Mouse (Mus musculus): ENCODE measurements around the gene Copz1.
"Not testable (repeated sequence)": the region's sequence is repeated elsewhere in the genome, so short reads cannot be mapped to it uniquely, and the experiment has no call there.

Gene Copz1

DNA sequence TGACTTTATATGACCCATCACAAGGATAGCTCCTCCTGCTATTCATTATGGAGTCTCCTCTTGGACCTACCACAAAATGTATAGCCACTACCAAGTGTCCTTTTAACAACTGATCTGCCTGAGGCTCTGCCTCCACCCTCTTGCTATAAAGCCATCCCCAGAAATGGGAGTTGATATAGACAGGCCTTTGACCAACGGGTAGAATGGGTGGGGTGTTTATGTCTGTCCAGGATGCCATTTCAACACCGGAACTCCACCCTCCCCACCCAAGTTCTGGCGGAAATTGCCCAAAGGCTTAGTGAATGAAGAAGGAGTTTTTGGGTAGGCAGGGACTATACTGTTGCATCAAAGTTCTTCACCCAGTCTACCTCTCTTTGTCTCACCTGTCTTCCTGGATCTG lies 19.9 kb upstream of the Copz1 start:
- no peak for DNase-seq

DNA sequence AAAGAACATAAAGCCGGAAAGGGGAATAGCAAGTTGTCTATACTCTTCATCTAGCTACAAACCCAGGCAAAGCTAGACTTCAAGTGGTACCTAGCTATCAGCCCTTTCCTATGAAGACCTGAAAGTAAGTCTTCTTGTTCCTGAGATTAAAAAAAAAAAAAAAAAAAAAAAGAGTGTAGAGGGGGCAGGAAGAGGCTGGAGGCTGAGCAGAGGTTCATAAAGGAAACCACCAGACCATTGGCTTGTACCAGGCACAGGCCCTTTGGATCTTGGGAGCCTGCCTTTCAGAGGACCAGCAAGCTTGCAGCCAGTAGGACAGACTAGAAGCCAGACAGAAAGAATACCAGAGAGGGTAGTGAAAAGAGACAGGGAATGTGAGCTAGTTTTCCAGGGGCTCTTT lies 19.2 kb upstream of the Copz1 start:
- no peak for DNase-seq

DNA sequence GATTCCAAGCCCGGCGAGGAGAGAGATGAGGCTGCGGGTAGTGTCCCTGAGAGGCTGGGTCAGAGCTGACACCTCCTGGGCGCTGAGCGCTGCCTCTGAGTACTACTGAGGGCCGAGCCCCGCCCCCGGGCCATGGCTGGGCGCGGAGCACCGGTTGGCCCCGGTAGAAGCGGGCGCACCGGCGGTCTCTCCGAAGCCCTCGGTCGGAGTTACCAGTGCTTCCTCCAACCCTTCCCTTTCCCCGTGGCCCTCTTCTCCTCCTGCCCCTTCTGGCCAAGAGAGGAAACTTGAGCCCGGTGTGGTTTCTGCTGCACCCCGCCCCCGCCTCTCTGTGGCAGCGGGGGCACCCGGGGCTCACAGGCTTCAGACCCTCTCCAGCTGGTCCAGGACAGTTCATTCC lies 17.3 kb upstream of the Copz1 start:
- peak; percentile 7 for DNase-seq

DNA sequence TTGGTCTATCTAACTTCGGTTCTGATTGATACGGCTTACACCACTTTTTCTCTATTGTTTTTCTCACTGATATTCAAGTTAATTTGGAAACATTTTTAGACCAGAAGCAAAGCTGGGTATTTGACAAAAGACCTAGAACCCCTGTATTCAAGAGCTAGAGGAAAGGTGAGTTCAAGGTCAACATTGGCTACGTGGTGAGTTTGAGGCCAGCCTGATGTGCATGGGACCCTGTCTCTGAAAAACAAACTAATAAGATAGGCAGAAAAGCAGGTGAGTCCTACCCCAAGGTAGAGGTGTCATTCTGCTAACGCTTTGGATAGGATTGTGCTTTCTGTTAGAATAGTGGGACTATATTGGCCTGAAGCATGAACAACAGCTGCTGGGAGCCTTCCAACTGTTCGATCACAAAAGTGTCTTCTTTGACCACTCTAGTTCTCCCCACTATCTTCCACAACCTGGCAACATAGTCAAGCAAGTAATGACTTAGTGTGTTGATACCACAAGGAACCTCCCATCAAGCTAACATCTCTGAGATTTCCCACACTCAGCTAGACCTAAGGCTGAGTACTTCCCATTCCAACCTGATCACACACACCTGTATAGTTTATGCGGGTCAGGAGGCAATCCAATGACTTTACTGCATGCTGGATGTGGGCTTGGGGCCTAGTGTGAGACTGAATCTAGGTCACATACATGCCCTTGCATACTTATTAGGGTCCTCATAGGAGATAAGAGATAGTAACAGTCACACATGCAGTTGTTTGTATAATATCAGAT lies 16.1 kb upstream of the Copz1 start:
- DNase-seq: no peak

DNA sequence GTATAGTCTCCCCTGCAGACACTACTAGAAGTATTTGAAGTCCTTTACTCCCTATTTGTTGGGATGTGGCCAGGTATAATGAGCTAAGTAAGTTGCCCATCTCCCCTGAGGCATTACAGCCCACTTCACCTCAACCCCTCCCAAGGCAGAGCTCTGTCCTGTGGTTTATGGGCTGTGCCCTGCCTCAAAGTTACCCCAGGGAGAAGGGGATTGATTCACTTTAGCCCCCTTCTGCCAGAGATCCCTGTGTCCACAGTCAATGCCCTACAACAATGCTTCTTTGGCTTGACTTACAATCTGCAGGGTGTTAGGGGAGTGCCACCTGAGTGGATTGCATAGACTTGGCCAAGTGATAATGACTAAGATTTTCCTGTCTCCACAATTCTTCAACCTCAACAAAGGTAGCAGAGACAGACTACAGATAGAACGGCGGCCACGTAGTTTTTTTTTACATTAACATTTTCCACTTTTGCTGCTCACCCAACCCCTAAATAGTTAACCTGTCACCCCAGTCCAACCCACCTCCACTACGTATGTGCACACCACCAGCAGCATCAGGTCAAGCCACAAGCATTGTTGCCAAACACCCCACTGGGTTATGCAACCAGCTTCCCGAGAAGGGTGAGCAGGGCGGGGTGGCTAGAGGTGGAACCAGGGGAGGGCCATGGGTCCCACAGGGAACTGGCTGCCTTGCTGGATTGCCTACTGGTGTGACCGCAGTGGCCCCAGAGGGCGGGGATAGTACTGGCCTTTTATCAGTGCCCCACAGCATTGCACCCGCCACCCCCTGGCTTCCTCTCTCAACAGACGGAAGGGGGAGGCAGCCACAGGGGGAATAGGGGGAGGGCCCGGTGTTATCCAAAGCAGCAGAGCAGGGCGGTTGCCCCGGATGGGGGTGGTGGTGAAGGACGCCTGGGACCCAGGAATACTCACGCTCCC lies 14.5 kb upstream of the Copz1 start, which contains the start of gene Nfe2:
Nfe2 (minus strand) TSS at position 614 of the 939 bp plus-strand sequence.
- no peak for DNase-seq

DNA sequence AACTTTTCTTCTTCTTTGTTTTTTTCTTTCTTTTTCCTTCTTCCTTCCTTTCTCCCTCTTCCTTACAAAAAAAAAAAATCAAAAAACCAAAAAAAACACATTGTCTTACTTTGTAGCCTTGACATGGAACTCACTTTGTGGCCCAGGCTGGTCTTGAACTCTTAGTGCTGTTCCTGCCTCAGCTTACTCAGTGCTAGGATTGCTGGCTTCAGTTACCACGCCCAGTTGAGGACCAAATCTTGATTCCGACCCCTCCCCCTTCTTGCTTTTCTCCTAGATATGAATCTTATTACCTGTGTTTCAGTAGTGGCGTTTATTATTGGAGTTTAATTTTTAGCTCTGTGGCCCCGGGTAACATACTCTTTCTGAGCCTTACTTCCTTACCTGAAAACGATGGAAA lies 13.4 kb upstream of the Copz1 start:
- no peak for DNase-seq

DNA sequence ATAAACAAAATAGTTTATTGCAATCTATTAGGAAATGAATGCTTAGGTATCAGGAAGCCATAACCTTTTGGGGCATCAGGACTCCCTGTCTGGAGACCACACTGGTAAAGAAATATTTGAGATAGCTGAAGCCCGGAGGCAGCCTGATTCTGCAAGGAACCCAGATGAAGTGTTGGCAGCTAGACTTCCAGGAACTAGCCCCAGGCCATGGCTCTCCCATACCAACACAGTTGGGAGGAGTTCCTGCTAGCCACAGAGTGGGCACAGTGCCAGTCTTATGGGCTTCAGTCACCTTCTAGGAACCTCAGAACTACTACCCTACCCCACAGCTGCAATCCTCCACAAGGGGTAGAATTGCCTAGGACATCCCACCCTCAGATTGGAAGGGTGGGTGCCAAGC lies 12.5 kb upstream of the Copz1 start:
- DNase-seq: no peak

DNA sequence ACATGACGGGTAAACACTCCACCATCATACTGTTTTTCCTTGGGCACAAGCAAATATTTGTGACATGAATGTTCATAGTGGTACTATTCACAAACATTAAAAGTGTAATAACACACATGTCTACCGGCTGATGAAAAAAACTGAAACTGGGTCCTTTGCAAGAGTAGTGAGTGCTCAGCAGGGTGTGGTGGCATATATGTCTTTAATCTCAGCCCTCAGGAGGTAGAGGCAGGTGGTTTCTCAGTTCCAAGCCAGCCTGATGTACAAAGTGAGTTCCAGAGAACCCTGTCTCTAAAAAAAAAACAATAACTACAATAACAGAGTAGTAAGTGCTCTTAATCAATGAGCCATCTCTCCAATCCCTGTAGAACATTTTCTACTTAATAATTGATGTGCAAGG lies 7.7 kb upstream of the Copz1 start:
- no peak for DNase-seq

DNA sequence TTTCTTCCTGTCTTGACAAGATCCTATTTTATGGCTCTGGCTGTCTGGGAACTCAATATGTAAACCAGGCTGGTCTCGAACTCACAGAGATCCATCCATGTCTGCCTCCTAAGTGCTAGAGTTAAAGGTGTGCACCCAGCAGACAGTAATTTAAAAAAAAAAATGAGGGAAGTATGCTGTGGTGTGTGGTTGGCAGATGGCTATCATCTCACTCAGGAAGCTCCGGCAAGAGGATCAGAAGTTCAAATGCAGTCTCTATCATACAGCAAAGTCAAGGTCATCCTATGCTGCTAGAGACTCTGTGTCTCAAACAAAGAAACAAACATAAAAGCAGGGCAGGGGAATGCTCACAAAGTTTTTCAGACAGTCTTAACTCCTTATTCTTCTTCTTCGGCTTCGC lies 3.6 kb upstream of the Copz1 start:
- no peak for DNase-seq

DNA sequence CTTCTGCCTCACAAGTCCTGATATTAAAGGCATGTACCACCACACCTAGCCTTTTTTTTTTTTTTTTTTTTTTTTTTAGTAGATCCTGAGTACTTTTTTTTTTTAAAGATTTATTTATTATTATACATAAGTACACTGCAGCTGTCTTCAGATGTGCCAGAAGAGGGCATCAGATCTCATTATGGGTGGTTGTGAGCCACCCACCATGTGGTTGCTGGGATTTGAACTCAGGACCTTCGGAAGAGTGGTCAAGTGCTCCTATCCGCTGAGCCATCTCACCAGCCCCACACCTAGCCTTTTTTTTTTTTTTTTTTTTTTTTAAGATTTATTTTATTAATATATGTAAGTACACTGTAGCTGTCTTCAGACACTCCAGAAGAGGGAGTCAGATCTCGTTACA lies 3.4 kb downstream of the Copz1 start:
- not testable (repeated sequence) for DNase-seq

DNA sequence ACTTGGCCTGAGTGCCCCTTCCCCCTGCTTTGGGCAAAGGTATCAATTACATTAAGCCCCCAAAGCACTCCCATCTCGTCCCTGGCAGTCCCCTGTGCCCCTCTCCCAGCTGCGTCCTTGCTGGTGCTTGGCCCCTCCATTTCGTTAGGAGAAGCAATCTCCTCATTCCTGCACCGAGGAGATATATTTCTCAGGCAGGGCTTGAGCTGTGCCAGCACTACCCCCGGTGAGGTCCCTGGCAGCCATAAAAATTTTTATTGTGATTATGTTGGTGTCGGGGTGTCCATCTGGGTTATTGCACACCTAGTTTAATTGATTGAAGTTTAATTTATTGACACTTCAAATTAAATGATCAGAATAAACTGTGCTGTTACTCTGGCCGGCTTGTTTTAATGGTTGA lies 5.4 kb downstream of the Copz1 start:
- no peak for DNase-seq

DNA sequence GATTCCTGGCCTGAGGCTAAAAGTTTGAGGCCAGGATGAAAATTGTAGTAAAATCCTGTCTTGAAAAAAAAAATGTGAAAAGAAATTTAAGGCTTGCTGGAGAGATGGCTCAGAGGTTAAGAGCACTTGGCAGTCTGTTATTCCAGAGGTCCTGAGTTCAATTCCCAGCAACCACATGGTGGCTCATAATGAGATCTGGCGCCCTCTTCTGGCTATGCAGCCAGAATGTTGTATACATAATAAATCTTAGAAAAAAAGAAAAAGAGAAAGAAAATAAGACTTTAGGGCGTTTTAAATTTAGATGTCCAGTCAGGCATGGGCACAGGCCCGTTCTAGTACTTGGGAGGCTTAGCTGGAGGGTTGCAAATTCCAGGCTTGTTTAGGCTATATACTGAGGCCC lies 7.2 kb downstream of the Copz1 start:
- no peak for DNase-seq

DNA sequence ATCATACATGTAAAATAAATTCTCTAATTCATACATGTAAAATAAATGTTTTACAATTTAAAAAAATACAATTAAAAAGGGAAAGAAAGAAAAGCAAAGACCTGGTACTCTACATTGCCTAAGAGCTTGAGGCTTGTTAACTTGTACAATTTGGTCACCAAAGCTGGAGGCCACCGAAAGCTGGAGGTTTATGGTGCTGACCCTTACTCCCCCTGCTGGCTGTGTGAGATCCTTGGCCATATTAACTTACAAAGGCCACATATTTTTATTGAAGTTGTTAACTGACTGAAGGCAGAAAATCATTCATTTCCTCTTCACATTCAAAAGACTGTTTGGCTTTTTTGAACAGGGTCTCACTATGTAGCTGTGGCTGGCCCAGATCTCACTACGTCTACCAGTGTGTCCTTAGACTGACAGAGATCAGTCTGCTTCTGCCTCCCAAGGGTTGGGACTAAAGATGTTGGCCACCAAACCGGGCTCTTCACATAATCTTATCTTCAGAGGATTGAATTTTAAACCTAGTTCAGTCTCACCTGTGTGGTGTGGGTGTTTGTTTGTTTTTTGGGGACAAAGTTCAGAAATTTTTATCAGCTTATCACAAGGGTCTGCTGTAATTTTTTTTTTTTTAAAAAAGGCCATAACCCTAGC lies 8.4 kb downstream of the Copz1 start:
- DNase-seq: no peak

DNA sequence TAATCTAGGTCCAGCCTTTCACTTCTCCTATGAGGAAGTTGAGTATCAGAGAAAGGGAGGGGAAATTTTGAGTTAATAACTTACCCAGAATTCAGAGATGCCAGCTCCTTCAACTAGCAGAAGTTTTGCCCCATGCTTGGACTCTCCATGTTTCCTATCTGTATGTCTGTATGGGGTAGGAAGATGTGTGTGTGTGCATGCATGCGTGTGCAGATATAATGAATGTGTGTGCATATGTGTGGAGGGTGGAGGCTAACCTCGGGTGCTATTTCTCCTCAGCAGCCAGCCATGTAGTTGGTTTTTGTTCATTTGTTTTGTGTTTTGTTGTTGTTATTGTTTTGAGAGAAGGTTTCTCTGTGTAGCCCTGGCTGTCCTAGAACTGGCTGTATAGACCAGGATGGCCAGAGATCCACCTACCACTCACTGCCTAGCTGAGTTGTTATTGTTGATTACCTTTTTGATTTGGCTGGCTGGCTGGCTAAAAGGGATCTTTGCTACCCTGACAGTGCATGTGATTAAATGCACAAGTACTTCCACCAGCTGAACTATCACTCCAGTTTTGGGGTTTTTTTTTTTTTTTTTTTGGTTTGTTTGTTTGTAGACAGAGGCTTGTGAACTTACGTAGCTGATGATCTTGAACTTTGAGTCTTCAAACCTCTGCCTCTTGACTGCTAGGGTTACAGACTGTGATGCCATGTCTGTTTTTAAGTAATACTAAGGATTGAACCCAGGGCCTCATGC lies 9.1 kb downstream of the Copz1 start:
- no peak for DNase-seq

DNA sequence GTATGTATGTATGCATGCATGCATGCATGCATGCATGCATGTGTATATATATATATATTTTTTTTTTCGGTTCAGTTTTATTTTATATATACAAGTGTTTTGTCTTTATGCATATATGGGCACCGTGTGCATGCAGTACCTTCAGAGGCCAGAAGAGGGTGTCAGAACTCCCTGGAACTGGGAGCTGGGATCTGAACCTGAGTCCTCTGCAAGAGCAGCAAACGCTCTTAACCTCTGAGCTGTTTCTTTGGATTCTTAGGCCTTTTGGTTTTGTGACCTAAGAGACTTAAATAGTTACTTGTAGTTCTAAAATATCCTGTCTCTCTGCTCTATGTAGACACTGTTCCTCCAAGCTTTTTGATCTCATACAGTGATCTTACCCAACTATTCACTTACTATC lies 11.6 kb downstream of the Copz1 start:
- no peak for DNase-seq

DNA sequence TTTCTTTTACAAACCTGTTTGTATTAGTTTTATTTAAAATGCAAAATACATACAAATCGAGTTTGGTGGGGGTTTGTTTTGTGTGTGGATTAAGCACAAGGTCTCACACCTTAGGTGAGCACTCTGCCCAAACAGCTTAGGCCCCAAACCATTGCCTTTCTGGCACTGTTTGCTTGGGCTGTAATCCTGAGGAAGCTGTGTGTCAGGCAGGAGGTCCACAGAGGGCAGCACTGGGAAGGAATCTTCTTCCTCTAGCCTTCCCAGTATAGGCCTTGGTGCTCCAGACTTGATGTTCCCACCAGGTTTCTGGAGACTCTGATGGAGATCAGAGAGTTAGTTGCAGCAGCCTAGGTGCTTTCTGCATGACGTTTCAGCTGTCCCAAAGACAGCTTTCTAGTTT lies 12.1 kb downstream of the Copz1 start:
- no peak for DNase-seq

DNA sequence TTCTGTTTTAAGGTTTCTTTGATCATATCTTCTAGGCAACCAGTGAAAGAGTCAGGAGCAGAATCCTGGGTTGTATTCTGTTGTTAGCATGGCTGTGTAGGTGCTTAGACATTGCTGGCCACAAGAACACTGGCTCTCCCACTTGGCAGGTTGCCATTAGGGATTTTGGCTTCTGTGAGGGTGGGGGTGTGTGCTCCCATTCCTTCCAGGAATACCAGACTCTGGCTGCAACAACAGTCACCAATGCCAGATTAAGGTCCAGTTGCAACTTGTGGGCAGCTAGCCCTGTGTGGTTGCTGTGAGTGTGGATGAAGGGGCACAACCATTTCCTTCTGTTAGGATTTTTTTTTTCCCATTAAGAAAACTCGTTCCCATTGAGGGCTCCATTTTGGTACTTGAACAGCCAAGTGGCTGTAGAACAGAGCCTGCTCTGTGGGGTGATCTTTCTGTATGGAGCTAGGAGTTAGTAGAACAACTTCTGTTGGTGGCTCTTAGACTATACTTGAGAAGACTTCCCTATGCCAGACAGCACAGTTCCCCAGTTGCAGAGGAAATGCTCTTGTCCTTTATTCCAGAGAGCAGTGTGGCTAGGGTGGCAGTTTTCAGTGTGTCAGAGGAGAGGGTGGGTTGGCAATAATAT lies 13.4 kb downstream of the Copz1 start:
- no peak for DNase-seq

DNA sequence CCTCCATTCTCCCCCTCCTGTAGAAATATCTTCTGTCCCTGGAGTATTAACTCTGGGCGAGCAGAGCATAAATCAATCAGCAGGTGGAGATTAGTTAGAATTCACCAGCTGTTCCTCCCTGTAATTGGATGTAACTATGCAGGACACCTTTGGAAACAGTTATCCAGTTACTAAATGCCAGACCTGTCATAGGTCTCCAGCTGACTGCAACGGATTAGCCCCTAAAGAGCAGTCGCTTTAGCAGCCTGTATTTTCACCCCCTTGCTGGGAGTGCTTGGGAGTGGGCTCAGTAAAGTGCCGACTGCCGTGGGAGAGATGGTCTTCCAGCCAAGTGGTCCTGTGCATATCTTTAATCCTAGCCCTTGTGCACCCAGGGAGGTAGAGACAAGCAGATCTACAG lies 17.1 kb downstream of the Copz1 start:
- DNase-seq: no peak

DNA sequence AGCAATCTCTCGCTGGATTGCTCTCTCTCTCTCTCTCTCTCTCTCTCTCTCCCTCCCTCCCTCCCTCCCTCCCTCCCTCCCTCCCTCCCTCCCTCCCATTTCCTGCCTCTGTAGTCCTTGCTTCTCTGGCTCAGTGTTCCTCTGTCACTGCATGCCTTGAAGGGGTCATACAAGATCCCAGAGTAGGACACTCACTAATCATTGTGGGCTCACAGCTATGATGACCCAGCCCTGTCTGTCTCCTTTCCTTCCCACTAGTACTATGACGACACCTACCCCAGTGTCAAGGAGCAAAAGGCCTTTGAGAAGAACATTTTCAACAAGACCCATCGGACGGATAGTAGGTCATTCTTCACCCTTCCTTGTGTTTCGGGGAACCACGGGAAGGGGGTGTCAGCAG lies 17.9 kb downstream of the Copz1 start:
- no peak for DNase-seq

DNA sequence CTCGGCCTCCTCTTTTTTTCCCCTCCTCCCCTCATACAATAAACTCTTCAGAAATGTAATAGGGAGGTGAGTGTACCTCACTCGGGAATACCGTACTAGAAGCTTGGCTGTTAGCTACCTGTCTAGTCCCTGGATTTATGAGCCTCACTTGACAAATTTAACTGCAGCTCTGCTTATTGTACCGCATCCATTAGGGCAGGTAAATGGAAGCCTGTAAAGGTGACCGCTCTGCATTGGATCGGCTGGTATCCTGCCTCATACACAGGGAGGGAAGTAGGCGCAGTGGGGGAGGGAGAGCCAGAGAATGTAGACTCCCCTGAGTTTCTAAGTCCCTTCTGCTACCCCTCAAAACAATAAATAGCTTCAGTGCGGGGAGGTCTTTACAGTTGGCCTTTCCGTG lies 18.3 kb downstream of the Copz1 start:
- no peak for DNase-seq

DNA sequence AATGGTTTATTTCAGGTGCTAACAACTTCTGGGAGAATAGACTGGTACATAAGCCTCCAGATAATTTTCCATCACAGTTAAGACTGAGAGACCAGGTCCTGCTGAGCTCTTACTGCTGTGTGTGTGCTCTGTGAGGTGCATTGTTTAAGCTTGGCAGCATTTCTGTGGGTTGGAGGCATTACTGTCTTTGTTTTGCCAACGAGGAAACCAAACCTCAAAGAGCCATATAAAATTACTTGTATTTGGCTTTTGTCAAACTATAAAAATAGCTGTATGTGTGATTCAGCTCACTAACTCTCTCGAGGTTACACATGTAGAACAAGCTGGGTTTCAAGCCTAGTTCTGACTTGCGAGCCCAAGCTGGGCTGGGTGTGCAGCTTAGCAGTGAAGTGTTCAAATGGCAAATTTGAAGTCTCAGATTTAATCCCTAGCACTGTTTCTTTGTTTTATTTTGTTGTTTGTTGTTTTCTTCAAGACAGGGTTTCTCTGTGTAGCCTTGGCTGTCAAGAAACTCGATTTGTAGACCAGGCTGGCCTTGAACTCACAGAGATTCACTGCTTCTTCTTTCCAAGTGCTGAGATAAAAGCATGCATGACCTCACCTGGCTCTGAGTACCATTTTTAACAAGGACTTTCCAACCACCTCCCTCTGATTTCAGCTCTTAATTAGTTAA lies 20.3 kb downstream of the Copz1 start:
- no peak for DNase-seq

DNA sequence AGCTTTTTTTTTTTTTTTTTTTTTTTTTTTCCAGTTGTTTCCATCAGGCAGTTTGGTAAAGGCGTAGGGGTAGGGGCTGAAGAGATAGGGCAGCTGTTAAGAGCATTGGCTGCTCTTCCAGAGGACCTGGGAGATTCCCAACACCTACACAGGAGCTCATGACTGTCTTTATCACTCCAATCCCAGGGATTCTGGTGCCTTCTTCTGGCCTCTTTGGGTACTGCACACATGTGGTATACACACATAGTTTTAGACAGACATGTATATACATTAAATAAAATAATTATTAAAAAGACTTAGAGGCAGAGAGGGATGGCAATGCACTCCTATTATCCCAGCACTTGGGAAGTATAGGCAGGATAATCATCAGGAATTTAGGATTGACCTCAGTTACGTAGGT lies 20.9 kb downstream of the Copz1 start:
- no peak for DNase-seq

All from right cerebral cortex, postnatal 25 days (tissue).